Mouse (Mus musculus) CH12.LX (cell line): ENCODE data around the gene Prkn.

Experiments used
- CTCF ChIP-seq, 2 experiments: IDR thresholded peaks in 1 of 2; conservative IDR thresholded peaks in 1 of 2; 2 replicates each; pipeline ENCODE4 v1.5.1; 2011 to 2012; ENCODE audit warnings: low read depth in 2 of 2, low read length in 2 of 2, improper control_type of control experiment in 1 of 2, inconsistent platforms in 1 of 2, mild to moderate bottlenecking in 1 of 2, moderate library complexity in 1 of 2
- E2F4 ChIP-seq: IDR thresholded peaks from 2 replicates; pipeline ENCODE4 v1.6.1; 2011; ENCODE audit warnings: low read depth, low read length, improper control_type of control experiment; ENCODE audit not compliant: insufficient replicate concordance
- EP300 ChIP-seq: IDR thresholded peaks from 2 replicates; pipeline ENCODE4 v1.6.1; 2011; ENCODE audit warnings: low read length, improper control_type of control experiment
- HCFC1 ChIP-seq: IDR thresholded peaks from 2 replicates; pipeline ENCODE4 v1.6.1; 2012; ENCODE audit warnings: low read depth, mild to moderate bottlenecking, inconsistent platforms, low read length, improper control_type of control experiment
- KAT2A ChIP-seq: IDR thresholded peaks from 2 replicates; pipeline ENCODE4 v1.6.1; 2012; ENCODE audit warnings: low read length, improper control_type of control experiment, inconsistent platforms; ENCODE audit not compliant: insufficient replicate concordance
- MAFK ChIP-seq: IDR thresholded peaks from 2 replicates; pipeline ENCODE4 v1.6.1; 2011; ENCODE audit warnings: low read length, improper control_type of control experiment; ENCODE audit not compliant: insufficient replicate concordance
- MAX ChIP-seq: IDR thresholded peaks from 2 replicates; pipeline ENCODE4 v1.6.1; 2011; ENCODE audit warnings: low read length, improper control_type of control experiment
- MEF2A ChIP-seq: IDR thresholded peaks from 2 replicates; pipeline ENCODE4 v1.6.1; 2014; ENCODE audit warnings: low read depth, mild to moderate bottlenecking, inconsistent platforms, low read length, improper control_type of control experiment, borderline replicate concordance
- NRF1 ChIP-seq: IDR thresholded peaks from 2 replicates; pipeline ENCODE4 v1.6.1; 2014; ENCODE audit warnings: low read depth, mild to moderate bottlenecking, inconsistent platforms, low read length, improper control_type of control experiment, moderate library complexity
- POLR2A ChIP-seq: IDR thresholded peaks from 2 replicates; pipeline ENCODE4 v1.6.1; 2011; ENCODE audit warnings: low read depth, mild to moderate bottlenecking, improper control_type of control experiment, low read length
- SIN3A ChIP-seq: IDR thresholded peaks from 2 replicates; pipeline ENCODE4 v1.6.1; 2012; ENCODE audit warnings: low read length, improper control_type of control experiment, inconsistent platforms
- TCF12 ChIP-seq: IDR thresholded peaks from 2 replicates; pipeline ENCODE4 v1.6.1; 2014; ENCODE audit warnings: low read depth, mild to moderate bottlenecking, inconsistent platforms, low read length, improper control_type of control experiment
- UBTF ChIP-seq: IDR thresholded peaks from 2 replicates; pipeline ENCODE4 v1.6.1; 2012; ENCODE audit warnings: low read depth, mild to moderate bottlenecking, inconsistent platforms, low read length, improper control_type of control experiment, moderate library complexity

DNA sequence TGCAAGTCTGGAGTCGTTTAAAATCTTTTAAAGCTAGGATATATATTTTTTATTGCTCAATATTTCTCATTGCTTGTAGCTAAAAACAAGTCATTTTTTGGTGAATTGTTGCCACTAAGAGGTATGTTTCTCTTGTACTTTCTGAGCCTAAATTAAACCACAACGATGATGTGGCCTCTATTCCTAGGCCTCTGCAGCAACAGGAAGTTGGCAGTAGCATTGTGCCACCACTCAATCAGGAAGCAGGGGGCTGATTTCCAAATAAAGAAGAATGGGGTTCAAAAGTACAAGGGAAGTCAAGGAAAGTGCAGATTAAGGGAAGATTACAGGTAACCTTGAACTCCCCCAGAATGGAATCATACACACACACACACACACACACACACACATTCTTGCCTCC lies 642.8 kb downstream of the Prkn start:
- TF ChIP-seq POLR2A (no peak), MEF2A (no peak), NRF1 (no peak), TCF12 (no peak), HCFC1 (no peak), CTCF (conservative IDR thresholded peaks at IDR 0.05 in 1 of 2, IDR thresholded peaks at IDR 0.05 in 1 of 2; ENCODE audit: low read depth in 2 of 2, low read length in 2 of 2) (no peak), MAX (no peak), UBTF (no peak), SIN3A (no peak), MAFK (no peak), KAT2A (no peak), EP300 (no peak), E2F4 (no peak)
